Mouse (Mus musculus): ENCODE measurements around the gene Wfdc10. TPM values are rescaled to one million over a fixed set of nuclear protein-coding genes. Genes with fewer than 3 reads are reported as not detected.

Wfdc10 gene
- polyA plus RNA-seq, 1 experiment from 2014 or later, result not detected

GRCm38 (mm10) chr2:164678848-164679625 is 23.2 kb downstream of the Wfdc10 start:
- Histone ChIP-seq H3K4me2 (ENCODE audit: low read depth, low read length) (peak overlapping the region; percentile 56), H3K9ac (ENCODE audit: low read depth, low read length) (no peak overlapping the region), H3K9me3 (replicated peaks; ENCODE audit: control insufficient read depth, low read length) (no peaks in the 10 kb centered on the region), H3K4me1 (ENCODE audit: control insufficient read depth, low read depth, low read length) (peaks cover 7% of the 10 kb centered on the region), H3K27me3 (ENCODE audit: control insufficient read depth, insufficient read depth, low read depth, low read length) (no peaks in the 10 kb centered on the region), H3K4me3 (ENCODE audit: low read depth, low read length) (peak overlapping the region; percentile 22; the same call in 1 of the 2 replicates), H3K36me3 (ENCODE audit: control insufficient read depth, insufficient read depth) (no peaks in the 10 kb centered on the region), H3K27ac (ENCODE audit: low read length) (peak overlapping the region; percentile 54)
- ATAC-seq (ENCODE audit: low read depth), result peak; percentile 51
- 19% methylated on average over 19 of the region's 19 CpGs for WGBS (ENCODE audit: insufficient replicate concordance)

- no peak overlapping the region for H3K27ac ChIP-seq (ENCODE audit: low read length)
- peaks cover 7% of the 10 kb centered on the region for H3K4me1 ChIP-seq (ENCODE audit: control insufficient read depth, low read depth, low read length)
- no peak overlapping the region for H3K4me3 ChIP-seq (ENCODE audit: low read depth, low read length)
- 20% methylated on average over 3 of the region's 3 CpGs for WGBS (ENCODE audit: insufficient replicate concordance)
- H3K9me3 ChIP-seq (replicated peaks; ENCODE audit: control insufficient read depth, low read length), result no peaks in the 10 kb centered on the region
- peak; percentile 48; the same call in 1 of the 2 replicates for ATAC-seq (ENCODE audit: low read depth)
- H3K36me3 ChIP-seq (ENCODE audit: control insufficient read depth, insufficient read depth), result no peaks in the 10 kb centered on the region
- no peak overlapping the region for H3K4me2 ChIP-seq (ENCODE audit: low read depth, low read length)
- H3K9ac ChIP-seq (ENCODE audit: low read depth, low read length), result no peak overlapping the region
- H3K27me3 ChIP-seq (ENCODE audit: control insufficient read depth, insufficient read depth, low read depth, low read length), result no peaks in the 10 kb centered on the region
These were observed 24.1 kb downstream of the Wfdc10 start for GRCm38 (mm10) chr2:164679906-164680305.

- Histone ChIP-seq H3K9me3 (replicated peaks; ENCODE audit: control insufficient read depth, low read length) (no peaks in the 10 kb centered on the region), H3K36me3 (ENCODE audit: control insufficient read depth, insufficient read depth) (no peaks in the 10 kb centered on the region), H3K27me3 (ENCODE audit: control insufficient read depth, insufficient read depth, low read depth, low read length) (no peaks in the 10 kb centered on the region), H3K4me2 (ENCODE audit: low read depth, low read length) (no peak within 1 kb of the TSS), H3K27ac (ENCODE audit: low read length) (no peak within 1 kb of the TSS), H3K9ac (ENCODE audit: low read depth, low read length) (no peak within 1 kb of the TSS), H3K4me3 (ENCODE audit: low read depth, low read length) (no peak within 1 kb of the TSS), H3K4me1 (ENCODE audit: control insufficient read depth, low read depth, low read length) (no peaks in the 10 kb centered on the region)
- ATAC-seq (ENCODE audit: low read depth), result no peak
- WGBS (ENCODE audit: insufficient replicate concordance), result 57% methylated on average over 3 of the region's 3 CpGs
These were observed 29.0 kb downstream of the Wfdc10 start, which contains the start of gene Wfdc13 for GRCm38 (mm10) chr2:164684807-164685206. Wfdc13 (plus strand) TSS chr2:164685107.

GRCm38 (mm10) chr2:164698201-164698600 is 42.4 kb downstream of the Wfdc10 start, which contains the start of gene Spint4:
Spint4 (plus strand) TSS chr2:164698501.
- H3K9ac ChIP-seq (ENCODE audit: low read depth, low read length), result no peak within 1 kb of the TSS
- no peaks in the 10 kb centered on the region for H3K36me3 ChIP-seq (ENCODE audit: control insufficient read depth, insufficient read depth)
- no peaks in the 10 kb centered on the region for H3K27me3 ChIP-seq (ENCODE audit: control insufficient read depth, insufficient read depth, low read depth, low read length)
- H3K27ac ChIP-seq (ENCODE audit: low read length), result no peak within 1 kb of the TSS
- no peak within 1 kb of the TSS for H3K4me2 ChIP-seq (ENCODE audit: low read depth, low read length)
- 58% methylated on average over 4 of the region's 4 CpGs for WGBS (ENCODE audit: insufficient replicate concordance)
- no peaks in the 10 kb centered on the region for H3K4me1 ChIP-seq (ENCODE audit: control insufficient read depth, low read depth, low read length)
- no peak for ATAC-seq (ENCODE audit: low read depth)
- no peaks in the 10 kb centered on the region for H3K9me3 ChIP-seq (replicated peaks; ENCODE audit: control insufficient read depth, low read length)
- no peak within 1 kb of the TSS for H3K4me3 ChIP-seq (ENCODE audit: low read depth, low read length)

GRCm38 (mm10) chr2:164700959-164701358 is 45.1 kb downstream of the Wfdc10 start:
- WGBS (ENCODE audit: insufficient replicate concordance), result 61% methylated on average over 5 of the region's 5 CpGs
- Histone ChIP-seq H3K27ac (ENCODE audit: low read length) (no peak overlapping the region), H3K9me3 (replicated peaks; ENCODE audit: control insufficient read depth, low read length) (no peaks in the 10 kb centered on the region), H3K36me3 (ENCODE audit: control insufficient read depth, insufficient read depth) (no peaks in the 10 kb centered on the region), H3K4me1 (ENCODE audit: control insufficient read depth, low read depth, low read length) (no peaks in the 10 kb centered on the region), H3K9ac (ENCODE audit: low read depth, low read length) (no peak overlapping the region), H3K4me2 (ENCODE audit: low read depth, low read length) (no peak overlapping the region), H3K4me3 (ENCODE audit: low read depth, low read length) (no peak overlapping the region), H3K27me3 (ENCODE audit: control insufficient read depth, insufficient read depth, low read depth, low read length) (no peaks in the 10 kb centered on the region)
- no peak for ATAC-seq (ENCODE audit: low read depth)

GRCm38 (mm10) chr2:164701761-164702160 is 45.9 kb downstream of the Wfdc10 start:
- 62% methylated on average over 5 of the region's 5 CpGs for WGBS (ENCODE audit: insufficient replicate concordance)
- Histone ChIP-seq H3K36me3 (ENCODE audit: control insufficient read depth, insufficient read depth) (no peaks in the 10 kb centered on the region), H3K27me3 (ENCODE audit: control insufficient read depth, insufficient read depth, low read depth, low read length) (no peaks in the 10 kb centered on the region), H3K9ac (ENCODE audit: low read depth, low read length) (no peak overlapping the region), H3K9me3 (replicated peaks; ENCODE audit: control insufficient read depth, low read length) (no peaks in the 10 kb centered on the region), H3K27ac (ENCODE audit: low read length) (no peak overlapping the region), H3K4me1 (ENCODE audit: control insufficient read depth, low read depth, low read length) (no peaks in the 10 kb centered on the region), H3K4me3 (ENCODE audit: low read depth, low read length) (no peak overlapping the region), H3K4me2 (ENCODE audit: low read depth, low read length) (no peak overlapping the region)
- ATAC-seq (ENCODE audit: low read depth), result no peak

- H3K27me3 ChIP-seq (ENCODE audit: control insufficient read depth, insufficient read depth, low read depth, low read length), result no peaks in the 10 kb centered on the region
- H3K4me2 ChIP-seq (ENCODE audit: low read depth, low read length), result no peak overlapping the region
- no peak for ATAC-seq (ENCODE audit: low read depth)
- H3K27ac ChIP-seq (ENCODE audit: low read length), result no peak overlapping the region
- H3K9me3 ChIP-seq (replicated peaks; ENCODE audit: control insufficient read depth, low read length), result no peaks in the 10 kb centered on the region
- no peaks in the 10 kb centered on the region for H3K4me1 ChIP-seq (ENCODE audit: control insufficient read depth, low read depth, low read length)
- no peak overlapping the region for H3K4me3 ChIP-seq (ENCODE audit: low read depth, low read length)
- H3K36me3 ChIP-seq (ENCODE audit: control insufficient read depth, insufficient read depth), result no peaks in the 10 kb centered on the region
- H3K9ac ChIP-seq (ENCODE audit: low read depth, low read length), result no peak overlapping the region
- 57% methylated on average over 5 of the region's 5 CpGs for WGBS (ENCODE audit: insufficient replicate concordance)
These were observed 48.4 kb downstream of the Wfdc10 start for GRCm38 (mm10) chr2:164704235-164704634.

GRCm38 (mm10) chr2:164705328-164705727 is 49.5 kb downstream of the Wfdc10 start:
- H3K9ac ChIP-seq (ENCODE audit: low read depth, low read length), result no peak overlapping the region
- no peak overlapping the region for H3K4me2 ChIP-seq (ENCODE audit: low read depth, low read length)
- no peaks in the 10 kb centered on the region for H3K27me3 ChIP-seq (ENCODE audit: control insufficient read depth, insufficient read depth, low read depth, low read length)
- no peaks in the 10 kb centered on the region for H3K9me3 ChIP-seq (replicated peaks; ENCODE audit: control insufficient read depth, low read length)
- no peak overlapping the region for H3K4me3 ChIP-seq (ENCODE audit: low read depth, low read length)
- WGBS (ENCODE audit: insufficient replicate concordance), result 69% methylated on average over 6 of the region's 6 CpGs
- H3K27ac ChIP-seq (ENCODE audit: low read length), result no peak overlapping the region
- H3K4me1 ChIP-seq (ENCODE audit: control insufficient read depth, low read depth, low read length), result no peaks in the 10 kb centered on the region
- ATAC-seq (ENCODE audit: low read depth), result no peak
- no peaks in the 10 kb centered on the region for H3K36me3 ChIP-seq (ENCODE audit: control insufficient read depth, insufficient read depth)

GRCm38 (mm10) chr2:164705991-164706390 is 50.1 kb downstream of the Wfdc10 start:
- H3K4me1 ChIP-seq (ENCODE audit: control insufficient read depth, low read depth, low read length), result no peaks in the 10 kb centered on the region
- no peak for ATAC-seq (ENCODE audit: low read depth)
- H3K4me3 ChIP-seq (ENCODE audit: low read depth, low read length), result no peak overlapping the region
- no peak overlapping the region for H3K27ac ChIP-seq (ENCODE audit: low read length)
- no peak overlapping the region for H3K4me2 ChIP-seq (ENCODE audit: low read depth, low read length)
- 70% methylated on average over 14 of the region's 14 CpGs for whole genome bisulfite sequencing (ENCODE audit: insufficient replicate concordance)
- H3K9ac ChIP-seq (ENCODE audit: low read depth, low read length), result no peak overlapping the region
- no peaks in the 10 kb centered on the region for H3K9me3 ChIP-seq (replicated peaks; ENCODE audit: control insufficient read depth, low read length)
- no peaks in the 10 kb centered on the region for H3K27me3 ChIP-seq (ENCODE audit: control insufficient read depth, insufficient read depth, low read depth, low read length)
- H3K36me3 ChIP-seq (ENCODE audit: control insufficient read depth, insufficient read depth), result no peaks in the 10 kb centered on the region
